Mouse (Mus musculus) hematopoietic stem cell, adult 5-6 weeks (primary cell): ENCODE data around the gene Ackr4. TPM values are rescaled to one million over a fixed set of nuclear protein-coding genes. Genes with fewer than 3 reads are reported as not detected.

Source experiments
- total RNA-seq: library from RNA; stranded (forward); fragments of 172-1452, 232-1000 nt; gene quantifications from 2 replicates; pipeline ENCODE4 v1.2.3, GENCODE M21; 2017

Gene Ackr4
- total RNA-seq, 1 experiment from 2014 or later = not detected

Other genes with a start within 250 kb of the Ackr4 start
- gene Nphp3, start 124.4 kb downstream of the Ackr4 start, total RNA-seq = 2.9 and 5.0 TPM in 2 replicates
- gene Gm28305, start 86.3 kb downstream of the Ackr4 start, total RNA-seq = not detected in 2 replicates
- 28.6 and 41.3 TPM in 2 replicates for gene Uba5, start 63.8 kb downstream of the Ackr4 start, total RNA-seq
- 22.4 and 22.8 TPM in 2 replicates for gene Acad11, start 63.6 kb downstream of the Ackr4 start, total RNA-seq
- gene Dnajc13, start 136.0 kb upstream of the Ackr4 start, total RNA-seq = 37.9 and 50.4 TPM in 2 replicates
- gene Acpp, start 210.8 kb upstream of the Ackr4 start, total RNA-seq = 4.5 and 5.4 TPM in 2 replicates